Mouse (Mus musculus) cortical plate, adult 2 months (tissue): ENCODE results near the gene Map4. TPM values are rescaled to one million over a fixed set of nuclear protein-coding genes. Genes with fewer than 3 reads are reported as not detected.

Source experiments
- H3K27ac ChIP-seq: fragments of 200-500 bp; 2 replicates; pipeline ENCODE4 v1.5.1; 2012; ENCODE audit warnings: low read length, control low read depth, inconsistent platforms; ENCODE audit not compliant: insufficient read depth
- H3K4me1 ChIP-seq: fragments of 200-500 bp; 2 replicates; pipeline ENCODE4 v1.6.1; 2011; ENCODE audit warnings: low read length; ENCODE audit not compliant: control insufficient read depth, insufficient read depth
- H3K4me3 ChIP-seq: fragments of 200-500 bp; 2 replicates; pipeline ENCODE4 v1.5.1; 2011; ENCODE audit warnings: mild to moderate bottlenecking, low read length, control low read depth; ENCODE audit not compliant: insufficient read depth
- CTCF ChIP-seq: fragments of 200-500 bp; IDR thresholded peaks from 2 replicates; pipeline ENCODE4 v1.5.1; 2011; ENCODE audit warnings: mild to moderate bottlenecking, control low read depth, low read length; ENCODE audit not compliant: insufficient read depth; ENCODE audit errors: extremely low read depth
- POLR2A ChIP-seq: fragments of 200-500 bp; IDR thresholded peaks from 2 replicates; pipeline ENCODE4 v1.6.1; 2011; ENCODE audit warnings: mild to moderate bottlenecking, low read length, control low read depth; ENCODE audit not compliant: insufficient read depth; ENCODE audit errors: extremely low read depth
- polyA plus RNA-seq: library from polyadenylated mRNA; depleted of rRNA; stranded (reverse); fragments of >200 nt; gene quantifications from 2 replicates; pipeline ENCODE4 v1.2.3, GENCODE M21; 2012

Gene Map4
- polyA plus RNA-seq, 1 experiment = 337 TPM

DNA sequence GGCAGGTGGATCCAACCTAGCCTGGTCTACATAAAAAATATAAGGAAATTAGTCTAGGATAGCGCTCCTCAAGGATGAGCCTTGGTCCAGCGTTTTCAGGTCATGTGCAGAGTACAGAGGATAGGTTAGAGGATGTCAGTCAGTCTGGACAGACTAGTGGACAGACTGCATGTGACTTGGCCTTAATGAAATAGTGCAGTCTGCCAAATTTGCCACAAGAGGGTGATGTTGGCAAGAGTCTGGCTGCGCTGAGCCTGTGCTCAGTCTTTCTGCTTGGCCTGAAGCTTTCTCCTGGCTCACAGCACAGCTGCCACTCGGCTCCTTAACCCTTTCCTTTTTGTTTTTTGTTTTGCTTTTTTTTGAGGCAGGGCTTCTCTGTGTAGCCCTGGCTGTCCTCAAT, 54.2 kb downstream of the Map4 start:
- Histone ChIP-seq H3K4me3 (no peak overlapping the region), H3K4me1 (peaks cover 2% of the 10 kb centered on the region; the same call in 1 of the 2 replicates), H3K27ac (no peak overlapping the region)
- TF ChIP-seq POLR2A (no peak), CTCF (peak; percentile 96)

DNA sequence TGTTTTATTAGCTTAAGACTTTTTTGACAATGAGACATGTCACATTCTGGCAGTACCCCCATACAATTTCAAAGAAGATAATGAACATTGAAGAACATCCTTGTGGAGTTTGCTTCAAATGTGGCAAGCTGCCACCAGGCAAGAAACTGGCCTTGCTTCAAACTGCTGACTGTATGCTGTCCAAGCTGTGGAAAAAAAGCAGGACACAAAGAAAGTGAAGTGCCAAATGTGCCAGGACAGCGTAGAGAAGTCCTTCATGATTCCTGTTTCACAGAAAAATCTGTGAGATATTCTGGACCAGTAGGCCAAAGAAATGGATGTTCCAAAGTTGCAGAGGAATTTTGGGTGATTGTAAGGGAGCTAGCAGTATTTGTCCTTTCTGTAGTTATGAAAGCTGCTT, 57.8 kb downstream of the Map4 start:
- peaks cover 2% of the 10 kb centered on the region; the same call in 1 of the 2 replicates for H3K4me1 ChIP-seq
- no peak overlapping the region for H3K27ac ChIP-seq
- TF ChIP-seq POLR2A (no peak), CTCF (no peak)
- H3K4me3 ChIP-seq = no peak overlapping the region

DNA sequence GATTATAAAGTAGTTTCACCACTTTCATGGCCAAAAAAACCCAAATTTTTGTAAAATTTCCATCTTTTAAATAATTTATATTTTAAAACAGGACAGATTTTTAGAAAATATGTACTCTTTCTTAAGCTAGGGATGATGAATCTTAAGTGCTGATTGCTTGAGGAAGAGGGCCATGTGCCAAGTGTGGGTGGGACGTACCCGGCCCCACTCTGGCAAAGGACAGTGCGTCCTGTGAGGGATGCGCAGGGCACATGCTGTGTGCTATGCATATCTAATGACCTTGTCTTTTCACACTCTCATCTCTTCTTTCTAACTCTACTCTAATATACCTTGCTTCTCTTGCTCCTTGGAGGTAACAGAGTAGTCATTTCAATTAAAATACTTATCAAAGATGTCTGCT, 66.2 kb downstream of the Map4 start:
- no peak overlapping the region for H3K4me3 ChIP-seq
- no peak overlapping the region for H3K27ac ChIP-seq
- TF ChIP-seq POLR2A = no peak
- no peak for TF ChIP-seq CTCF
- peaks cover 3% of the 10 kb centered on the region; the same call in 1 of the 2 replicates for H3K4me1 ChIP-seq

DNA sequence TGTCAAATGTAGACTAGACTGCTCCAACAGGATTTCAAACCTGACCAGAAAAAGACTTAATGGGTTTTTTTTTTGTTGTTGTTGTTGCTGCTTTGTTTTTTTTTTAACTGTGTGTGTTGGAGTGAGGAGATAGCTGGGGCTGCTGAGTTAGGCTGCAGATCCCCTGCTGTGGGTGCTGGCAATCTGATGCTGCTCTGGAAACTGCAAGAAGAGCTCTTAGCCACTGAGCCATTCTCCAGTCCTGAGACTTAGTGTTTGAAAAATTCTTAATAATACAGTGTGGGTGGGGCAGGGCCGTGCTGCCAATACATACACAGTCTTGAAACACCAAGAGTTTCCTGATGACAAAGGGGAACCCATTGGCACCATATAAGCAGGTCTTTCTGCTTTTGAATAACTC, 70.7 kb downstream of the Map4 start:
- H3K27ac ChIP-seq = no peak overlapping the region
- no peak for TF ChIP-seq POLR2A
- no peak for TF ChIP-seq CTCF
- H3K4me3 ChIP-seq = no peak overlapping the region
- peaks cover 4% of the 10 kb centered on the region; the same call in 1 of the 2 replicates for H3K4me1 ChIP-seq

DNA sequence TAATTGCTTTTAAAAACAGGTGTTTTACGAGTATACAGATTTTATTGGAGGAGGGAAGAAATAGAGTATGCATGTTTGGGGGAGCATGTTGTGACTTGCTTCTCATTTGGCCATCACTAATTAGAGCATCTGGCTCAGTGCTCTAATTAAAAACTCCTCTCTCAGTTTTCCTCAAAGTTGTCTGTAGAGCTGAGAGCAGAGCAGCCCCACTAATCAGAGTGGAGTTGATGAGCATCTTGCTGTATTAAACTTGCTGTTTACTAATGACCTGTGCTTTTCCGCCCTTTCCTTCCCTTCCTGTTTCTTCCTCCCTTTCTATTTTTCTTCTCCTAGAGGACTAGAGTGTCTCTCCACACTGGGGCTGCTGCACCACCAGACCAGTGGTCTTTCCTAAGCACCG, 71.2 kb downstream of the Map4 start:
- Histone ChIP-seq H3K4me1 (peaks cover 3% of the 10 kb centered on the region; the same call in 1 of the 2 replicates), H3K27ac (no peak overlapping the region), H3K4me3 (no peak overlapping the region)
- TF ChIP-seq CTCF = no peak
- TF ChIP-seq POLR2A = no peak

DNA sequence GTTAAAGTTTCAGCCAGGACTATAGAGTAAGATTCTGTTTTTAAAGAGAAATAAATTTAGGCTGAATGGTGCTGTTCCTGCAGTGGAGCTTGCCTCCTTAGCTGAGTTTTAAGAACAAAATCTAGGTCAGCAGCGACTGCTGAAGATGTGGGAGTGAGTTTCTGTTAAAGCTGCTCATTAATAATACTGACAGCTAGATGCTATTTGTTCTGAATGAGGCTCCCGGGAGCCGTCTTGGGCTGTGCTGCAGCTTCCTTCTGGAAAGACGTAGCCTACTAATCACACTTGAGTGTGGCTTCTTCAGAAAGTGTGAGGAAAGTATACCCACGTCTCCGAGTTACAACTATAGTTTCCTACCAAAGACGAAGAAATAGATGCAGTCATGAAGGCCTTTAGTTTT, 88.0 kb downstream of the Map4 start:
- Histone ChIP-seq H3K4me1 (peaks cover 3% of the 10 kb centered on the region), H3K4me3 (no peak overlapping the region), H3K27ac (no peak overlapping the region)
- TF ChIP-seq CTCF = no peak
- TF ChIP-seq POLR2A = no peak

DNA sequence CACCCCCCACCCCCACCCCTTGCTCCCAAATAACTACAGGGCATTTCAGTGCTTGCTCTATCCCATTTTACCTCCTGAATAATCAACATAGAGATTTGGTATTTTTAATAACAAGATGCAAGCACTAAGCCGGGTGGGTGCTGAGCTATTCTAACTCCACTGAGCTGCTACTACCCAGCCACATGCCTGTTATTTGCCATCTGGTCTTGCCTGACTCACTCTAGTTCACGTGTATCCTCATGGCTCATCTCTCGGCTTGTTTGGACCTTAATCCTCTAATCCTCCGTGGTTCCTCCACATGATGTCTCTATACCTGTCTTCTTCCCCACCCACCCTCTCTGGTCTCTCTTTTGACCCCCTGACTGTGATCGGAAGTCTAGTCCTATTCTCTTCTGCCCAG, 89.1 kb downstream of the Map4 start:
- H3K4me3 ChIP-seq = no peak overlapping the region
- no peak overlapping the region for H3K27ac ChIP-seq
- H3K4me1 ChIP-seq = peaks cover 3% of the 10 kb centered on the region
- TF ChIP-seq POLR2A (no peak), CTCF (no peak)

DNA sequence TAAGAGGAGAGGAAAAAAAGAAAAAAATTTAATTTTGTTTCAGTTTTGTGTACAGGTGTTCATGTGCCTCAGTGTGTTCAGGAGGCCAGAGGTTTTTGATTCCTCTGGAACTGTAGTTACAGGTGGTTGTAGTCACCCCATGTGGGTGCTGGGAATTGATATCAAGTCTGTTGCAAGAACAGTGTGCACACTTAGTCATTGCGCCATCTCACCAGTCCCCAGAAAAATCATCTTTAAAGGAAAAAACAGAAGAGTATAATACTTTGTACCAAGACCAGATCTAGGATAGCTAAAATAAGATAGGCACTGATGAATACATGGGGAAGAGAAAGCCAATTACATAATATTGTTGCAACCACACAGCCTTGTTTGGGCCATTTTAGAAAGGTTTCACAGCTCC, 90.2 kb downstream of the Map4 start:
- TF ChIP-seq CTCF (no peak), POLR2A (no peak)
- Histone ChIP-seq H3K4me3 (no peak overlapping the region), H3K27ac (no peak overlapping the region), H3K4me1 (peaks cover 3% of the 10 kb centered on the region)

DNA sequence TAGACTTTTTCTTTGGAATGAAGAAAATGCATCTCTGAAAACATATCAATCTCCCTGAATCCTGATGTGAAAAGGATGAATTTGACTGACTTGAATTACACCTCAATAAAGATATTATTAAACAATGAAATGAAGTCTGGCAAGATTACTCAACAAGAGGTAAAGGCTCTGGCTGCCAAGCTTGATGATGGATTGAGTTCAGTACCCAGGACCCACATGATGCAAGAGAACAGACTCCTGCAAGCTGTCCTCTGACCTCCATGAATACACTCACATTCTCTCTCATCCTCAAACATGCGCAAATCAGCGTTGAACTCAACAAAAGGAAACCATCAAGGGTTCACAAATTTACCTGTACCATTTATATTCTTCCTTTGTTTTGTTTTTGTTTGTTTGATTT, 90.9 kb downstream of the Map4 start:
- peaks cover 3% of the 10 kb centered on the region for H3K4me1 ChIP-seq
- no peak overlapping the region for H3K27ac ChIP-seq
- TF ChIP-seq POLR2A = no peak
- TF ChIP-seq CTCF = no peak
- no peak overlapping the region for H3K4me3 ChIP-seq

DNA sequence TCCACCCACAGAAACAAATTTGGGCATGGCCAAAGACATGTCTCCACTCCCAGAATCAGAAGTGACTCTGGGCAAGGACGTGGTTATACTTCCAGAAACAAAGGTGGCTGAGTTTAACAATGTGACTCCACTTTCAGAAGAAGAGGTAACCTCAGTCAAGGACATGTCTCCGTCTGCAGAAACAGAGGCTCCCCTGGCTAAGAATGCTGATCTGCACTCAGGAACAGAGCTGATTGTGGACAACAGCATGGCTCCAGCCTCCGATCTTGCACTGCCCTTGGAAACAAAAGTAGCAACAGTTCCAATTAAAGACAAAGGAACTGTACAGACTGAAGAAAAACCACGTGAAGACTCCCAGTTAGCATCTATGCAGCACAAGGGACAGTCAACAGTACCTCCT, 103.8 kb downstream of the Map4 start:
- H3K27ac ChIP-seq = no peak overlapping the region
- no peak for TF ChIP-seq CTCF
- no peak for TF ChIP-seq POLR2A
- H3K4me3 ChIP-seq = no peak overlapping the region
- H3K4me1 ChIP-seq = no peaks in the 10 kb centered on the region

DNA sequence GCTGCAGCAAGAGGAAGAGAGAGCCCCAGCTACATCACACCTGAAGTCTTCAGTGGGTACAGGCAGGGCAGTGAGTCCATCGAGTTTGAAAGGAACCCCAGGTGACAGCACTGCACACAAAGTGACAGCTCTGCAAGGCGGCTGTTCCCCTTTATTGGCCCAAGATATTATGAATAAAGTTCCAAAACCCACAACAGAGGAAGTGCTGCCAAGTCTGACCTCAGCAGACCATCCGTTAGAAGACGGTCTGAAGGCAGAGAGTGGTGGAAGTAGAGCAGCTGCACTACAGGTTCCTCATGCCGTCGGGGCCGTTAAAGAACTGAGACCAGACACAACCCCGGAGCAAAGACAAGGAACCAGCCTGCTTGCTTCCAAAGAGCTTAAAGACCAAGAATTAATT, 106.6 kb downstream of the Map4 start:
- TF ChIP-seq CTCF (no peak), POLR2A (no peak)
- H3K4me3 ChIP-seq = no peak overlapping the region
- no peaks in the 10 kb centered on the region for H3K4me1 ChIP-seq
- H3K27ac ChIP-seq = peak overlapping the region; percentile 58
